Mouse (Mus musculus) lung, embryonic 15.5 days (tissue): ENCODE measurements around the gene Usp18. TPM values are rescaled to one million over a fixed set of nuclear protein-coding genes. Genes with fewer than 3 reads are reported as not detected.
A peak's percentile ranks its signal among the peaks of the same experiment; 100 is the strongest.

Source experiments
- ATAC-seq: fragments of 200-750 bp; cut with Nextera tagmentation; 2 replicates; pipeline ENCODE4 v1.8.0; 2017; ENCODE audit warnings: moderate number of reproducible peaks, borderline replicate concordance; ENCODE audit not compliant: low FRiP score, low TSS enrichment; ENCODE audit errors: extremely low read depth
- H3K27ac ChIP-seq: fragments of 300-500 bp; sonication (generic); 2 replicates; pipeline ENCODE4 v1.5.1; 2015; ENCODE audit warnings: moderate library complexity, mild to moderate bottlenecking, inconsistent platforms
- H3K27me3 ChIP-seq: fragments of 300-500 bp; sonication (generic); 2 replicates; pipeline ENCODE4 v1.6.1; 2015; ENCODE audit warnings: inconsistent platforms
- H3K36me3 ChIP-seq: fragments of 300-500 bp; sonication (generic); 2 replicates; pipeline ENCODE4 v1.6.1; 2015; ENCODE audit warnings: inconsistent platforms
- H3K4me1 ChIP-seq: fragments of 300-500 bp; sonication (generic); 2 replicates; pipeline ENCODE4 v1.6.1; 2015; ENCODE audit warnings: inconsistent platforms
- H3K4me2 ChIP-seq: fragments of 300-500 bp; sonication (generic); 2 replicates; pipeline ENCODE4 v1.6.1; 2015; ENCODE audit warnings: inconsistent platforms, mild to moderate bottlenecking, moderate library complexity
- H3K4me3 ChIP-seq: fragments of 300-500 bp; sonication (generic); 2 replicates; pipeline ENCODE4 v1.5.1; 2015; ENCODE audit warnings: mild to moderate bottlenecking, inconsistent platforms
- H3K9ac ChIP-seq: fragments of 300-500 bp; sonication (generic); 2 replicates; pipeline ENCODE4 v1.6.1; 2015; ENCODE audit warnings: inconsistent platforms
- H3K9me3 ChIP-seq: fragments of 300-500 bp; sonication (generic); 2 replicates; pipeline ENCODE4 v1.6.1; 2016; ENCODE audit warnings: inconsistent platforms
- WGBS: fragments of 180-500 bp; shearing (Covaris S2); methylation state at CpG from one replicate; pipeline ENCODE4 v1.1.7; 2015; 5-methylcytosine and 5-hydroxymethylcytosine counted together
- polyA plus RNA-seq: library from polyadenylated mRNA; unstranded; fragments of >200 nt; fragmentation: Nextera tagmentation; extraction: Ambion mirVana; gene quantifications from 2 replicates; pipeline ENCODE4 v1.2.1, GENCODE M21; 2015

The Usp18 gene
- polyA plus RNA-seq, 1 experiment from 2014 or later = 7.3 TPM

DNA sequence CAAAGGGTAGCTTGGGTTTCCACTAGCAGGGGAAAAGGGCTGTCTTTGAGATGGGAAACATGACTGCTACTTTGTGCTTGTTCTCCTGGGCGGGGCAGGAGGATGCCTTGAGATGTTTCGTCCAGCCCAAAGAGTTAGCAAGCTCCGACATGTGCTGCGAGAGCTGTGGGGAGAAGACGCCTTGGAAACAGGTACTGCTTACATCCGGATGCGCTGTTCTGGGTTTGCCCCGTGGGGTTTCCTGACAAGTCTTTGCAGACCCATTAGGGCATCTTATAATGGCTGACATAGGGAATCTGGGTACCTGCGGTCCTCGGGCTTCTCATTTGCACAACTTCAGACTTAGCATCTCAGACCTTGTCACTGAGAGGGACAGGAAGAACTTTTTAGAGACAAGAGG lies 16.3 kb downstream of the Usp18 start:
- no peaks in the 10 kb centered on the region for H3K36me3 ChIP-seq
- H3K9me3 ChIP-seq = no peaks in the 10 kb centered on the region
- H3K27ac ChIP-seq = no peak overlapping the region
- WGBS = 89% methylated on average over 10 of the region's 10 CpGs
- no peak for ATAC-seq
- no peaks in the 10 kb centered on the region for H3K4me1 ChIP-seq
- H3K4me3 ChIP-seq = no peak overlapping the region
- no peaks in the 10 kb centered on the region for H3K27me3 ChIP-seq
- no peak overlapping the region for H3K9ac ChIP-seq
- no peak overlapping the region for H3K4me2 ChIP-seq

DNA sequence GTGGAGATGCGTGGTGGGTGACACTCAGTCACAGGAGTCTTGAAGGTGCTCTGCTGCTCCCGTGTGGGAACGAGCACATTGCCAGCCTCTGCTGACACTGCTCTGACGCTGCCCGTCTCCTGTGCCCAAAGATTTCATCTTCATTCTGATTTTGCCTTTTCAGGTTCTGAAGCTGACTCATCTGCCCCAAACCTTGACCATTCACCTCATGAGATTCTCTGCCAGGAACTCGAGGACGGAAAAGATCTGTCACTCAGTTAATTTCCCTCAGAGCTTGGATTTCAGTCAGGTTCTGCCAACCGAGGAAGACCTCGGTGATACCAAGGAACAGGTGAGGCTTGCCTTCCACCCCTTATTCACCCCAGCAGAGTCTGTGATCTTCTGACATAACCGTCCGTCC lies 16.8 kb downstream of the Usp18 start:
- H3K27ac ChIP-seq = no peak overlapping the region
- no peak for ATAC-seq
- H3K4me1 ChIP-seq = no peaks in the 10 kb centered on the region
- H3K4me2 ChIP-seq = no peak overlapping the region
- WGBS = 87% methylated on average over 11 of the region's 11 CpGs
- no peak overlapping the region for H3K9ac ChIP-seq
- H3K9me3 ChIP-seq = no peaks in the 10 kb centered on the region
- H3K27me3 ChIP-seq = no peaks in the 10 kb centered on the region
- no peaks in the 10 kb centered on the region for H3K36me3 ChIP-seq
- H3K4me3 ChIP-seq = no peak overlapping the region

GRCm38 (mm10) chr6:121270156-121270555 lies 24.4 kb downstream of the Usp18 start:
- Histone ChIP-seq H3K9ac (no peak overlapping the region), H3K9me3 (no peaks in the 10 kb centered on the region), H3K4me1 (no peaks in the 10 kb centered on the region), H3K4me3 (no peak overlapping the region), H3K36me3 (no peaks in the 10 kb centered on the region), H3K27ac (no peak overlapping the region), H3K27me3 (no peaks in the 10 kb centered on the region; the same call in 1 of the 2 replicates), H3K4me2 (no peak overlapping the region)
- WGBS = 73% methylated on average over 6 of the region's 6 CpGs
- no peak for ATAC-seq

- no peaks in the 10 kb centered on the region for H3K36me3 ChIP-seq
- ATAC-seq = no peak
- H3K4me3 ChIP-seq = no peak overlapping the region
- H3K9ac ChIP-seq = no peak overlapping the region
- 11% methylated on average over 4 of the region's 4 CpGs for WGBS
- peak overlapping the region; percentile 64; the same call in 1 of the 2 replicates for H3K4me2 ChIP-seq
- H3K27ac ChIP-seq = no peak overlapping the region
- H3K9me3 ChIP-seq = no peaks in the 10 kb centered on the region
- H3K27me3 ChIP-seq = no peaks in the 10 kb centered on the region; the same call in 1 of the 2 replicates
- H3K4me1 ChIP-seq = no peaks in the 10 kb centered on the region
Measured at GRCm38 (mm10) chr6:121271707-121272074, 26.0 kb downstream of the Usp18 start.

GRCm38 (mm10) chr6:121272075-121272800 lies 26.5 kb downstream of the Usp18 start:
- ATAC-seq = peak; percentile 91
- Histone ChIP-seq H3K27me3 (no peaks in the 10 kb centered on the region; the same call in 1 of the 2 replicates), H3K9ac (no peak overlapping the region), H3K4me3 (peak overlapping the region; percentile 39), H3K36me3 (no peaks in the 10 kb centered on the region), H3K4me1 (no peaks in the 10 kb centered on the region), H3K4me2 (peak overlapping the region; percentile 64), H3K27ac (peak overlapping the region; percentile 41), H3K9me3 (no peaks in the 10 kb centered on the region)
- 11% methylated on average over 17 of the region's 17 CpGs for WGBS

GRCm38 (mm10) chr6:121274356-121274755 lies 28.6 kb downstream of the Usp18 start:
- H3K36me3 ChIP-seq = no peaks in the 10 kb centered on the region
- H3K27ac ChIP-seq = no peak overlapping the region
- no peak overlapping the region for H3K4me2 ChIP-seq
- H3K4me3 ChIP-seq = no peak overlapping the region
- ATAC-seq = no peak
- no peaks in the 10 kb centered on the region for H3K4me1 ChIP-seq
- H3K27me3 ChIP-seq = no peaks in the 10 kb centered on the region; the same call in 1 of the 2 replicates
- WGBS = 76% methylated on average over 3 of the region's 3 CpGs
- no peaks in the 10 kb centered on the region for H3K9me3 ChIP-seq
- H3K9ac ChIP-seq = no peak overlapping the region

- H3K4me2 ChIP-seq = no peak overlapping the region
- no peaks in the 10 kb centered on the region for H3K4me1 ChIP-seq
- WGBS = 88% methylated on average over 5 of the region's 5 CpGs
- H3K36me3 ChIP-seq = no peaks in the 10 kb centered on the region
- H3K27me3 ChIP-seq = no peaks in the 10 kb centered on the region
- no peak overlapping the region for H3K4me3 ChIP-seq
- H3K9ac ChIP-seq = no peak overlapping the region
- no peak overlapping the region for H3K27ac ChIP-seq
- no peaks in the 10 kb centered on the region for H3K9me3 ChIP-seq
- no peak for ATAC-seq
Measured at GRCm38 (mm10) chr6:121284132-121284531, 38.4 kb downstream of the Usp18 start.

GRCm38 (mm10) chr6:121299317-121299716 lies 53.6 kb downstream of the Usp18 start:
- 33% methylated on average over 7 of the region's 7 CpGs for WGBS
- Histone ChIP-seq H3K4me2 (no peak overlapping the region), H3K4me3 (no peak overlapping the region), H3K9ac (no peak overlapping the region), H3K36me3 (no peaks in the 10 kb centered on the region), H3K9me3 (no peaks in the 10 kb centered on the region), H3K4me1 (no peaks in the 10 kb centered on the region; the same call in 1 of the 2 replicates), H3K27me3 (no peaks in the 10 kb centered on the region), H3K27ac (no peak overlapping the region)
- no peak for ATAC-seq

- H3K4me1 ChIP-seq = no peaks in the 10 kb centered on the region; the same call in 1 of the 2 replicates
- H3K36me3 ChIP-seq = no peaks in the 10 kb centered on the region
- no peak within 1 kb of the TSS for H3K27ac ChIP-seq
- H3K27me3 ChIP-seq = no peaks in the 10 kb centered on the region
- no peak within 1 kb of the TSS for H3K4me3 ChIP-seq
- no peak within 1 kb of the TSS for H3K9ac ChIP-seq
- H3K4me2 ChIP-seq = peak within 1 kb of the TSS; percentile 27
- under 1% methylated on average over 11 of the region's 11 CpGs for WGBS
- ATAC-seq = peak; percentile 62; the same call in 1 of the 2 replicates
- no peaks in the 10 kb centered on the region for H3K9me3 ChIP-seq
Measured at GRCm38 (mm10) chr6:121299954-121300353, 54.2 kb downstream of the Usp18 start, which contains the start of gene Slc6a13. Slc6a13 (plus strand) TSS chr6:121300227.

- Histone ChIP-seq H3K9me3 (no peaks in the 10 kb centered on the region), H3K27me3 (no peaks in the 10 kb centered on the region), H3K27ac (no peak overlapping the region), H3K4me1 (no peaks in the 10 kb centered on the region; the same call in 1 of the 2 replicates), H3K36me3 (no peaks in the 10 kb centered on the region), H3K4me2 (peak overlapping the region; percentile 27; the same call in 1 of the 2 replicates), H3K9ac (no peak overlapping the region), H3K4me3 (no peak overlapping the region)
- no peak for ATAC-seq
- WGBS = 27% methylated on average over 9 of the region's 9 CpGs
Measured at GRCm38 (mm10) chr6:121300504-121300903, 54.8 kb downstream of the Usp18 start.

DNA sequence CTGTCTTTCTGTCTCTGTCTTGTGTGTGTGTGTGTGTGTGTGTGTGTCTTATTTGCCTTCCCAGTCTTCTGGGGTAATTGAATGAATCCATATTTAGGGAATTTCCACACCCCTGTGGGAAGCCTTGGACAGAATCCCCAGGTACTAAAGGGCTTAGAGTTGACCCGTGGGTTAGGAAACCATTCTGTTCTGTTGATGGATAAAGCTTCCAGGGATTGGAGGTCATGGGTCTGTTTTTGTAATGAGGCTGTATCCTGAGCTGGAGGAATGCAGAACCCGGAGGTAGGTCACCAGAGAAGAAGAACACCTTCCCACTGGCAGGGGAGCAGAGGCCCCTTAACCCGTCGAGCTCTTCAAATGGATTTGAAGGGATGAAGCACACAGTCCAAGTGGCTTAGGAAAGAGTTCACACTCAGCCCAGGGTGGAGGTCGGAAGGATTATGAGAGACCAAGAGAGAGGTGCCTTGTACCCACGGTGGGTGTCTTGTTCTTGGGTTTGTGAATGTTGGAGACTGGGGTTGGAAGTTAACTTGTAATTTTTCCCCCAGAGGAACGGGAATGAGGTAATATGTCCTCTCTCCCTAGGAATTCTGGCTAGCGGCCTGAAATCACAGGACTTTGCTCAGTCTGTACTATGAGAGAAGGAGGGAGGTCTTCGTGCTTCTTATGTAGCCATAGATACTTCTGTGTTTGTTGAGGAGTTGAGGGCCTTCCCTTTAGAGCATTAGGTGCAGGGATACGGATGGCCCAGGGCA lies 57.9 kb downstream of the Usp18 start:
- no peak for ATAC-seq
- Histone ChIP-seq H3K36me3 (no peaks in the 10 kb centered on the region), H3K4me1 (no peaks in the 10 kb centered on the region; the same call in 1 of the 2 replicates), H3K27me3 (no peaks in the 10 kb centered on the region), H3K4me3 (no peak overlapping the region), H3K9me3 (no peaks in the 10 kb centered on the region), H3K27ac (no peak overlapping the region), H3K4me2 (no peak overlapping the region), H3K9ac (no peak overlapping the region)
- 54% methylated on average over 10 of the region's 10 CpGs for WGBS

DNA sequence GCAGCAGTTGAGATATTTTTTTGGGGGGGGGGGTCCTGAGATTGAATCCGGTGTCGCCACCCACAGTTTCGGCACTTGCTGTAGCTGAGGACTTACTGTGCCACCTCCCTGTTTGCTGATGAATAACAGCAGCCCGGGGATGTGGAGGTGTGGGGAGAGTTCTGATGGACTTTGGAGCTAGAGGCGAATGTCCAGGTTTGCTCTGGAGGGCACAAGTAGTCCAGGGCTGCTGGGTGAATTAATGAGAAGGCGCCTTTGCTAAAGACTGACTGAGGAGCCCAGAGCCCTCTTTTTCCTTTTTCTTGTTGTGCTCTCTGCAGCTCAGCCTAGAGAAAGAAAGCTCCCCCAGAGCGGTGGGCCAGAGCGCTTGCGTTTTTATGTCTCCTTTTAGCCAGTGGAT lies 58.9 kb downstream of the Usp18 start:
- Histone ChIP-seq H3K36me3 (no peaks in the 10 kb centered on the region), H3K9me3 (no peaks in the 10 kb centered on the region), H3K9ac (no peak overlapping the region), H3K27me3 (no peaks in the 10 kb centered on the region), H3K4me3 (no peak overlapping the region), H3K4me1 (no peaks in the 10 kb centered on the region; the same call in 1 of the 2 replicates), H3K27ac (no peak overlapping the region), H3K4me2 (no peak overlapping the region)
- no peak for ATAC-seq
- WGBS = 70% methylated on average over 9 of the region's 9 CpGs
